Mouse (Mus musculus): Measurements from ENCODE around the gene Prl8a6.

Gene Prl8a6

DNA sequence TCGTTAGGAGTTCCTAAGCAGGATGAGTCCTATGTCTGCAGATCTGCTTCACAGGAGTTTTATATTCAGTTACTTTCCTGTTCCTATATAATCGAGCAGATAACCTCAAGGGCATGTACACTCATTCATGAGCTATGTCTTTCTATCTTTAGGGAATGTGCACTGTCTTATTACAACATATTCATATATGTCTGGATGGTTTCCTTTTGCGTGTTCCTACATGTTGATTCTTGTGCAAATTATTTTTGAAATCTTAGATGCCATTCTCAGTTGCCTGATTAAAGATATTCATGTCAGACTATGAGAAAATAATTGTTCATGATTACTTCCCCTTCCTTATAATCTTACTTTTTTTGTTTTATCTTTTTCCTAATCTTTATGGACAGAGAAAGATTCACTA is at the start of gene Prl8a6:
Prl8a6 (minus strand) TSS at position 101 of the 400 bp plus-strand sequence.
- DNase-seq, result no peak

DNA sequence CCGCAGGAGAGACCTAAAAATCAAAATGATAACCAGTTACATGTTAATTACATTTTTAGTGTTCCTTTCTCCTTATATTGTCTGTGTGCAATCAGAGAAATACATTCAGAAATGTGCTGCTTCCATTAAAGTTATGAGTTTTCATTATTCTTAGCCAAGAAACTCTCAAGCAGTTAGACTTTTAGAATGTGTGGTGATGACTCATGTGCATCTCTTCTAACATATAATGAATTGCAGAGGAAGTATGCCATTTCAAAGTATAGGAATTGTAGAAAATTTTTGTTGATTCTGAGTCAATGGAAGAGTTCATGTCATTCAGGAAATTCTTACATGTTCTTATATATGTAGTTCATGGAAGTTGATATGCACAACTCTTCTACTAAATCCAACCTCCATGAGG is 5.3 kb downstream of the Prl8a6 start:
- no peak for DNase-seq

DNA sequence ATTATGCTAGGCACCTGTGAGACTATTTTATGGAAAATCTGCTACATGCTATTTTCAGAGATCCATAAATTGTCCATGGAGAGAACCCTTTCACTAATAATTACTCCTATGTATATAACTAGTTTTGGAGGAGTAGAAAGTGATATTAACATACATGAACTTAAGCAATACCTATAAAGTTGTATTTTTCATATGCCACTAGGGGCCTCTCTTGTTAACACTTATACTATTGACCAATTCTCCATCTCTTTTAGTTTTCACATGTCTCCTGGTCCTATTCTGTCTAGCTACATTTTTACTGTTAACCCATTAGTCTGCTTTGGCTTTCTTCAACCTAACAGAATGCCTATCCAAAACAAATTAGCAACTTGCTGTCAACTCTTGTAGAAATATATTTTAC is 24.8 kb downstream of the Prl8a6 start:
- no peak for DNase-seq

DNA sequence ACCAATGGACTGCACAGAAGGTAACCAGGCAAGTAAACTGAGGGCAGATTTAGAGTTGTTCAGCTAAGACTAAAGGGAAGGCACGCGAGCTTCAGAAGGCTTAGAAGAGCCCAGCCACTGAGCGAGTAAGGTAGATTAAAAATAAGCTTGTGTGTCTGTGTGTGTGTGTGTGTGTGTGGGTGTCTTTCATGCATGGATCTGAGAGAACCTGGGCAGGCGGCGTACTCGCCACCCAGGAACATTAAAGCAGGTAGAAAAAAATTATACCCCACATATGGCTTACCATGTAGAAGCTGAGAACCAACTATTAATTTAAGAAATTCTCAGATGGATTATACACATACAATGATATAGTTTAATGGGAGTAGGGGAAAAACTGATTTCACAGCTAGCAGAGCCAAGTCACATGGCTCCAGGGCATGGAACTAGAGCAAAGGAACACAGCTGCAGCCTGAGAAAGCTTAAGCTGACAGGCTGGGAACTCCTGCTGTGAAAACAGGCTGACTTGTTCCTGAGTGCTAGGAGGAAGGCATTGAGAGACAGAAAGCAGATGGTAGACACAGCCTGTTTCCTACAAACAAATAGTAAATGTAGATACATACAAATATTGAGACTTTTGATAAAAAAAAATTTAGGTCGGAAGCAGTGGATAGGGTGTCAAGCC is 39.3 kb downstream of the Prl8a6 start:
- DNase-seq, result no peak

DNA sequence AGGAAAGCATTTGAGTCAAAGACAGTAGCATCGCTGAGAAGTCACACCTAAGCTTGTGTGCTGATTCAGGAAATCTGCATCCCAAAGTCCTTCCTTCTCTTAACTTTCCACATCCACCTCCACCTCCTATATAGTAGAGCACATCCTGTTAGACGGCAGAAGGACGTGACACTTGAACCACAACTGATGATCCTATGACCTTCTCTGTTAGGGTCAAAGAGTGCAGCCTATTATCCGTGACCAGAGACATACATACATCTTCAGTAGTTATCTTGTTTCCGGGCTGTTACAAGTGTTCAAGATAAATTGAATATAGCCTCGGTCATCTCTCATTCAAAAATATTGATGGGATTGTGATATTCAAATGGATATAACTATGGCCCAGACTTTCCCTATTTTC is 47.7 kb downstream of the Prl8a6 start, which contains the start of gene Prl2b1:
Prl2b1 (minus strand) TSS at position 101 of the 400 bp plus-strand sequence.
- DNase-seq, result no peak

Data from spleen, adult 18-20 months (tissue).